Mouse (Mus musculus): ENCODE results near the gene Gm8300. TPM values are rescaled to one million over a fixed set of nuclear protein-coding genes. Genes with fewer than 3 reads are reported as not detected.
A peak's percentile ranks its signal among the peaks of the same experiment; 100 is the strongest.
"Not testable (repeated sequence)": the region's sequence is repeated elsewhere in the genome, so short reads cannot be mapped to it uniquely, and the experiment has no call there.

The Gm8300 gene
- polyA plus RNA-seq (2015; fragmentation: Nextera tagmentation; extraction: Ambion mirVana), result not detected in 2 replicates

GRCm38 (mm10) chr12:87514016-87514415 is at the start of gene Gm8300:
TSS of gene Gm8300 (plus strand) at chr12:87514316.
- not testable (repeated sequence) for H3K4me3 ChIP-seq (replicated peaks); ATAC-seq (replicated peaks; ENCODE audit: low FRiP score); H3K27ac ChIP-seq; H3K9ac ChIP-seq; H3K4me1 ChIP-seq; H3K9me3 ChIP-seq (replicated peaks); H3K27me3 ChIP-seq; H3K4me2 ChIP-seq; H3K36me3 ChIP-seq
- 81% methylated on average over 4 of the region's 4 CpGs for WGBS

- ATAC-seq (replicated peaks; ENCODE audit: low FRiP score), result no peak
- H3K36me3 ChIP-seq, result peaks cover 90% of the 10 kb centered on the region
- H3K4me3 ChIP-seq (replicated peaks), result no peak overlapping the region
- peaks cover 2% of the 10 kb centered on the region; the same call in 1 of the 2 replicates for H3K4me1 ChIP-seq
- no peak overlapping the region for H3K9ac ChIP-seq
- no peak overlapping the region for H3K4me2 ChIP-seq
- H3K9me3 ChIP-seq (replicated peaks), result no peaks in the 10 kb centered on the region
- 88% methylated on average over 6 of the region's 6 CpGs for WGBS
- H3K27ac ChIP-seq, result no peak overlapping the region
- H3K27me3 ChIP-seq, result no peaks in the 10 kb centered on the region
These were observed 49.3 kb upstream of the Gm8300 start for GRCm38 (mm10) chr12:87464678-87465297.

DNA sequence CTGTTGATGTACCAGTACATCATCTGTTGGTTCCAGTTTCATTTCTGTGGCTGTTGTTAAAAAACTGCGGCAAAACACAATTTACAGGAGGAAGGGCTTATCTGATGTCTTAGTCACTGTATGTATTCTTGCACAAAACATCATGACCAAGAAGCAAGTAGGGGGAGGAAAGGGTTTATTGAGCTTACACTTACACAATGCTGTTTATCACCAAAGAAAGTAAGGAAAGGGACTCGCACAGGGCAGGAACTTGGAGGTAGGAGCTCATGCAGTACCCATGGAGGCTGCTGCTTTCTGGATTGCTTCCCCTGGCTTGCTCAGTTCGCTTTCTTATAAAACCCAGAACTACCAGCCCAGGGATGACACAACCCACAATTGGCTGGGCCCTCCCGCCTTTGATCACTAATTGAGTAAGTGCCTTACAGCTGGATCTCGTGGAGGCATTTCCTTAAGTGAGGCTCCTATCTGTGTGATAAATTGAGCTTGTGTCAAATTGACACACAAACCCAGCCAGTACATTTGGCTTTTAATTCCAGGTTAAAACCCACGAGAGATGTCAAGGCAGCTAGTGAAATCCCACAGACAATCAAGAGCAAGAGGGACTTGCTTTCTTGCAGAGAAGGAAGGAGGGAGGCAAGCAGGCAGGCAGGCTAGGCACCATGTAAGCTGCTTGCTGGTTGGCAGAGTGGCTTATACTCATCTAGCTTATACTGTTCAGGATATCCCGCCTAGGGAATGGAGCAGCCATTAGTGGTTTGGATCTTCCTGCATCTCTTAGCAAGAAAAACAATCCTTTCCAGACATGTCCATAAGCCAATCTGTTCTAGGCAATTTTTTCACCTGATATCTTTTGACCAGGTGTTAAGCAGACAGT is 43.6 kb upstream of the Gm8300 start:
- H3K27me3 ChIP-seq, result no peaks in the 10 kb centered on the region
- H3K36me3 ChIP-seq, result peaks cover 39% of the 10 kb centered on the region
- ATAC-seq (replicated peaks; ENCODE audit: low FRiP score), result no peak
- peak overlapping the region; percentile 61 for H3K4me2 ChIP-seq
- no peak overlapping the region for H3K27ac ChIP-seq
- WGBS, result 49% methylated on average over 7 of the region's 7 CpGs
- H3K9me3 ChIP-seq (replicated peaks), result no peaks in the 10 kb centered on the region
- H3K9ac ChIP-seq, result peak overlapping the region; percentile 80
- H3K4me1 ChIP-seq, result peaks cover 15% of the 10 kb centered on the region
- H3K4me3 ChIP-seq (replicated peaks), result peak overlapping the region; percentile 74

- peaks cover 15% of the 10 kb centered on the region for H3K4me1 ChIP-seq
- no peaks in the 10 kb centered on the region for H3K27me3 ChIP-seq
- ATAC-seq (replicated peaks; ENCODE audit: low FRiP score), result no peak
- H3K4me2 ChIP-seq, result peak overlapping the region; percentile 61
- peak overlapping the region; percentile 74 for H3K4me3 ChIP-seq (replicated peaks)
- no peaks in the 10 kb centered on the region for H3K9me3 ChIP-seq (replicated peaks)
- 0% methylated on average over 19 of the region's 19 CpGs for WGBS
- H3K27ac ChIP-seq, result peak overlapping the region; percentile 91
- peaks cover 33% of the 10 kb centered on the region for H3K36me3 ChIP-seq
- H3K9ac ChIP-seq, result peak overlapping the region; percentile 80
These were observed 42.6 kb upstream of the Gm8300 start for GRCm38 (mm10) chr12:87471421-87471963.

DNA sequence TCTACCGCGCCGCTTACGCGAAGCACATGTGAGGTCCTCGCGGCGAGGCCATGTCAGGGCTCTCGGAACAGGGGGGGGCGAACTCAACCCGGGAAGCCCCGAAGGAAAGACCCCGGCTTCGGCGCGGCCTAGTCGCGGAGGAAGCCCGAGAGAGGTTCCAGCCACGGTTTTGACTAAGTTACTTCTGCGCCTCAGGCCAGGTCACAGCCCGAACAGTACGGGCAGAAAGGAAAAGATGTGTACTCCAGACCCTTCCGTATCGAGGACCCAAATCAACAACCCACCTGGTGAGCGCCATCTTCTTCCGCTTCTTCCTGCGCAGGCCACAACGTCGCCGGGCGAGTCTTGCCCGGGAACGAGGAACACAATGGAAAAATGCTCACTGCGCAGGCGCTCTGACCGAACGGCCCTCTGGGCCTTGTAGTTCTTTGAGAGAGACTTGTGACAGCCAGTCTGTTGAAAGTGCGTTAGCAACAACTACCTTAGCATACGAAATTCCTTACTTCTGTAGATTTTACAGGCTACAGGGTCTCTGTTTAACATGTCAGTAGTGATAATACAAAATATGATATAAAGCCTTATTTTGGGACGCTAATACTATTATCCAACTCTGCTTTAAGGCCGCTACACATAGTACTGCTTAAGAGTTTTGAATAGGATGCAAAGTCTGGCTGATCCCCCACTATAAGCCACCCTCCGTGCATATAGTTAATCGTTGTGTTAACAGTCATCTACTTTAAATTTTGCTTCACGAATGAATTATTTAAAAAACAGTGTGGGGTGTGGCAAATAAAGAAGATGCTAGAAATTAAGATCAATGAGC is 41.9 kb upstream of the Gm8300 start, which contains the start of gene Snw1:
Gene Snw1 (minus strand): TSS at position 311 of the 823 bp plus-strand sequence.
- peaks cover 26% of the 10 kb centered on the region for H3K36me3 ChIP-seq
- H3K27ac ChIP-seq, result peak within 1 kb of the TSS; percentile 91
- peak within 1 kb of the TSS; percentile 80 for H3K9ac ChIP-seq
- peak within 1 kb of the TSS; percentile 61 for H3K4me2 ChIP-seq
- H3K4me3 ChIP-seq (replicated peaks), result peak within 1 kb of the TSS; percentile 74
- H3K27me3 ChIP-seq, result no peaks in the 10 kb centered on the region
- no peaks in the 10 kb centered on the region for H3K9me3 ChIP-seq (replicated peaks)
- ATAC-seq (replicated peaks; ENCODE audit: low FRiP score), result peak; percentile 97
- peaks cover 15% of the 10 kb centered on the region for H3K4me1 ChIP-seq
- 3% methylated on average over 45 of the region's 45 CpGs for whole genome bisulfite sequencing

DNA sequence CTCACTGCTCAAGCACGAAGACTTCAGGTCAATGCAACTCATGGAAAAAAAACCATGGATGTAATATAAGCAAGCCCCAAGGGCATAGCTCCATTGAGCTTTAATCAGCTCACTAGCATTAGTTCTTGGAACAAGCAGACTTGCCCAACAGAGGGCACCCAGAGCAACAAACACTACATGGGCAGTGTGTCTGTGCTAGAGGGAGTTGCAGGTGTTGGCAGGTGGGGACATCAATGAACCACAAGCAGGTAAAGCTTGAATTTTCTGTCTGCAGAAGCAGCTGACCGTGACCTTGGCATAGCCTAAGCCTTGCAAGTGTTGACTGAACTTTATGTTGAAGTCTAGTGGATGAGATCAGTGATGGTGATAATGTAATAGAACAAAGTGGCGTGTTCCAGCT is 39.4 kb upstream of the Gm8300 start:
- 73% methylated on average over 3 of the region's 3 CpGs for WGBS
- Histone ChIP-seq H3K36me3 (peaks cover 5% of the 10 kb centered on the region; the same call in 1 of the 2 replicates), H3K9me3 (replicated peaks) (no peaks in the 10 kb centered on the region), H3K9ac (no peak overlapping the region), H3K27me3 (no peaks in the 10 kb centered on the region), H3K27ac (no peak overlapping the region), H3K4me3 (replicated peaks) (no peak overlapping the region), H3K4me2 (no peak overlapping the region), H3K4me1 (peaks cover 13% of the 10 kb centered on the region)
- ATAC-seq (replicated peaks; ENCODE audit: low FRiP score), result no peak

DNA sequence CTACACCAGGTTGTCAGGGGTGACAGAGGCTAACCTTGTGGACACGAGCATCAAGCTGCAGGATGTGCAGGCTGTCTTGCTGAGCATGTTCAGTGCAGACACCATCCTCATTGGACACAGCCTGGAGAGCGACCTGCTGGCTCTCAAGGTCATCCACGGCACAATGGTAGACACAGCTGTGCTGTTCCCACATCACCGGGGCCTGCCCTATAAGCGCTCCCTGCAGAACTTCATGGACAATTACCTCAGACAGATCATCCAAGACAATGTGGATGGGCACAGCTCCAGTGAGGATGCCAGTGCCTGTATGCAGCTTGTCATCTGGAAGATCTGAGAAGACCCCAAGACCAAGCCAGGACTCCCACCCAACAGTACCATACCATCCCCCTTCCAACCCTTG is 31.6 kb upstream of the Gm8300 start:
- WGBS, result 74% methylated on average over 5 of the region's 5 CpGs
- ATAC-seq (replicated peaks; ENCODE audit: low FRiP score); H3K4me3 ChIP-seq (replicated peaks); H3K27ac ChIP-seq; H3K4me2 ChIP-seq; H3K27me3 ChIP-seq; H3K36me3 ChIP-seq; H3K9ac ChIP-seq; H3K9me3 ChIP-seq (replicated peaks); H3K4me1 ChIP-seq: not testable (repeated sequence)

DNA sequence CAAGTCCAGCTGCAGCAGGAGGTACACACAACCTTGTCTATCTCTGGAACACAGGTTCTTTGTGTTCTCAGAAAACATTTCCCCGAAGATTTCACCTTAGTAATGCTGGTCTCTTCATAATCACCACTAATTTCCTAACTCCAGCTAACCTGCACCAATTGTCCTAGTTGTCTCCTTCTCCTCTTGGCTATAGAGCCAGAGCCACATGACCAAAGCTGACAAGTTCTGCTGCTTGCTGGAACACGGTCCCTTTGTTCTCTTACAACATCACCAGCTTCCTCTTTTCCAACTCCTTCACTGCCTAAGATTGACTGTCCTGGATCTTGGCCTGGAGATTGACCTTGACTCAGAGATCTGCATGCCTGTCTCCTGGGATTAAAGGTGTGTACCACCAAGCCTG is 25.4 kb upstream of the Gm8300 start:
- H3K27ac ChIP-seq; ATAC-seq (replicated peaks; ENCODE audit: low FRiP score): not testable (repeated sequence)

DNA sequence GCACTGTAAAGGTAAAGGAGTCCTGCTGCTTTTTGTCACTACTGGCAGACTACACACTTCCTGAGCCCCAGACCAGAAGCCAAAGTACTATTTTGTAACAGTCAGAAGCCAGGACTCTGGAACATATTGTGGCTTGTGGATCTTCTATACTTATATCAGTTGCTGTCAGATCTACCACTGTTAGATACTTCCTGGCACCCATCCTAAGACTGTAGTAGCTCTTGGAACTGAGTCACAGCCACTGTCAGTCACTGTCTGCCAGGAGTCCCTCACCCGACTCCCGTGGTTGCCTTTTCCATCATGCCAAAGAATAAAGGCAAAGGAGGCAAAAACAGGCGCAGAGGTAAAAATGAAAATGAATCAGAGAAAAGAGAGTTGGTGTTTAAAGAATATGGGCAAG is 19.7 kb upstream of the Gm8300 start, which contains the start of gene Gm5788:
Gene Gm5788 (plus strand): TSS at position 301 of the 400 bp plus-strand sequence.
- ATAC-seq (replicated peaks; ENCODE audit: low FRiP score); H3K27me3 ChIP-seq; H3K4me1 ChIP-seq; H3K4me2 ChIP-seq; H3K27ac ChIP-seq; H3K9ac ChIP-seq; H3K4me3 ChIP-seq (replicated peaks); H3K36me3 ChIP-seq; H3K9me3 ChIP-seq (replicated peaks): not testable (repeated sequence)
- 86% methylated on average over 3 of the region's 3 CpGs for WGBS

More for the DNA sequence above, 25.4 kb upstream of the Gm8300 start:
- H3K4me2 ChIP-seq; H3K4me1 ChIP-seq; H3K4me3 ChIP-seq (replicated peaks); H3K36me3 ChIP-seq; H3K9me3 ChIP-seq (replicated peaks); H3K27me3 ChIP-seq; H3K9ac ChIP-seq: not testable (repeated sequence)
- 73% methylated on average over 2 of the region's 2 CpGs for WGBS

GRCm38 (mm10) chr12:87519616-87520015 is 5.5 kb downstream of the Gm8300 start:
- H3K4me1 ChIP-seq; H3K4me2 ChIP-seq; H3K27me3 ChIP-seq; H3K36me3 ChIP-seq; H3K27ac ChIP-seq; H3K9ac ChIP-seq; H3K4me3 ChIP-seq (replicated peaks); ATAC-seq (replicated peaks; ENCODE audit: low FRiP score); H3K9me3 ChIP-seq (replicated peaks): not testable (repeated sequence)
- WGBS, result 74% methylated on average over 3 of the region's 3 CpGs

DNA sequence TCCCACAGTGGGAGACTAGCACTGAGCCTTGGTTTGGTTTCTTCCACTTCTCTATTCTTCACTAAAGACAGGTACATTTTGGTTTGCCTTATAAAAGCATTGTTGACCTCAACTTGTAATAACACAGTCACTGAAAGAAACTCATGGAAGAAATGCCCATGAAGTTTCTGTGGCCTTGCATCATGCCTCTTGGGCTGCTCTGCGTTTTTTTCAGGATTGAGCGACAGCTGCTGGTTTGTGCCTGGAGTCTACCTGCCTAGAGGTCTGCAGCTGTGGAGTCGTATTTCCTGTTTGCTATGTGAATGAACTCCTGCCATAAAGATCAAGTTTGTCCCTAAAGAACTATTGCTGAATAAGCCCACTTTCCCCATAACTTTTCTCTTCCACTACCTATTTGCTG is 29.8 kb downstream of the Gm8300 start:
- Histone ChIP-seq H3K4me1 (no peaks in the 10 kb centered on the region), H3K9me3 (replicated peaks) (no peaks in the 10 kb centered on the region), H3K9ac (no peak overlapping the region), H3K36me3 (no peaks in the 10 kb centered on the region), H3K4me2 (no peak overlapping the region), H3K27ac (no peak overlapping the region), H3K4me3 (replicated peaks) (no peak overlapping the region), H3K27me3 (no peaks in the 10 kb centered on the region)
- ATAC-seq (replicated peaks; ENCODE audit: low FRiP score), result no peak
- WGBS, result 78% methylated on average over 3 of the region's 3 CpGs
